Mouse (Mus musculus): ENCODE measurements around the gene Fbxo34. TPM values are rescaled to one million over a fixed set of nuclear protein-coding genes. Genes with fewer than 3 reads are reported as not detected.
"Not testable (repeated sequence)": the region's sequence is repeated elsewhere in the genome, so short reads cannot be mapped to it uniquely, and the experiment has no call there.

Gene Fbxo34
- 19.0 and 24.6 TPM in 2 replicates for total RNA-seq (2017)

DNA sequence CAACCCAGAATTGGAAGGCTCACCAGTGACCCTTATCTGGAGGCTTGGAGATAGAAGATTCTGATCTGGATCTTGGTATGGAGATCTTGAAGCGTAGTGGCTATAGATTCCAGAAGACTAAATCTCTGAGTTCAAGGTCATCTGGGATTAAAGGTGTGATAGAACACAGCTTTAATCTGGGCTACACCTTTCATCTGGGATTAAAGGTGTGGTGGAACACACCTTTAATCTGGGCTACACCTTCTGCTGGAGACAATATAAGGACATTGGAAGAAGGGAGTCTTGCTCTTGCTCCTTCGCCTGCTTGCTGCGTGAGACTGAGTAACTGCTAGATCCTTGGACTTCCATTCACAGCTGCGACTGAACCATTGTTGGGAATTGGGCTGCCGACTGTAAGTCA lies at the start of gene Fbxo34:
Gene Fbxo34, plus strand, starts transcription at position 301 of the 400 bp plus-strand sequence.
- not testable (repeated sequence) for ATAC-seq (ENCODE audit: extremely low read depth, insufficient number of reproducible peaks, low FRiP score, poor library complexity, severe bottlenecking)

DNA sequence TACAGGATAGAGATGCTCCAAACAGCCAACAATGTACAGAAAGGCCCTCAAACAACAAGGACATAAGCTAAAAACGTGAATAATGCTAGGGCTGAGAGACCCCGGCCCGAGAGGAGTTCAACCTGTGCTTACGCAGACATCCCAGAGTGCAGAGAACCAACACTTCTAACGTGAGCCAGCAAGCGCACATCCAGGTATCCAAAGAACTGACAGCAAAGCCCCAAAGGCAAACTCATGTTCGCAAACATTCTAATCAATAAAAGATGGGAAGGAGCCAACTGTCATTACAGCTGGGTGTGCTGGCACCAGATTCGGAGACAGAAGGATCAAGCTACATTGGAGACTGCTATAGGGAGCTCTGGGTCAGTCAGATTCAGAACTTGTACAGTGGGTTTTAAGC lies 47.5 kb upstream of the Fbxo34 start:
- ATAC-seq (ENCODE audit: extremely low read depth, insufficient number of reproducible peaks, low FRiP score, poor library complexity, severe bottlenecking), result no peak

DNA sequence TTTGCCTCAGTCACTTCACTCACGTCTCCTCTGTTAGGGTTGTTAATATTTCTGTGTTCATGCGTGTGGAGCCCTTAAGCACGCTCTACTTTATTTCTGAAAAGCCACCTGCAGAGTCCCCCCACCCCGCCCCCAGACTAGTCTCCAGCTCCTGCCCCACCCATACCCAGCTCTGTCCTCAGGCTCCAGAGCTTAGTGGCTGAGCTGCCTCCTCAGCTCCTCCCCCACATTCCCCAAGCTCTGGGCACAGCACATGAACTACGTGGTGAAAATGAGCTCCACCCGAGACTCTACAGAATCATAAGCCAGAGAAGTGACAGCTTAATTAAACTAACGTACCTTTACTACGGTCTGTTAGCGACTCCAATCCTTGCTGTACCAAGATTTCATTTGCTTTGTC lies 44.2 kb upstream of the Fbxo34 start:
- ATAC-seq (ENCODE audit: extremely low read depth, insufficient number of reproducible peaks, low FRiP score, poor library complexity, severe bottlenecking), result no peak

DNA sequence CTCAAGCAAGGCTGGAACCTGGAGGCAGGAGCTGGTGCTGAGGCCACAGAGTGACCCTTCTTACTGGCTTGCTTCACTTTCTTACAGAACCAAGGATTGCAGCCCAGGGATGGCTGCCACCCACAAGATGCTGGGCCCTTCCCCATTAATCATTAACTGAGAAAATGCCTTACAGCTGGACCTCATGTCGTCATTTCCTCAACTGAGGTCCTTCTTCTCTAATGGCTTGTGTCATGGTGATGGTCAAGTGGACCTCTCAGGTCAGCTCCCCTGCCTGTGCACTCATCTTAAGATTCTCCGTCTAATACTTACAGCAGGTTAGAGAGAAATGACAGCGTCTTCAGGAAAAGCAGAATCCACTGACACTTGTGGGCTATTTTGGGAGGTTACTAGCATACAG lies 32.9 kb upstream of the Fbxo34 start:
- no peak for ATAC-seq (ENCODE audit: extremely low read depth, insufficient number of reproducible peaks, low FRiP score, poor library complexity, severe bottlenecking)

DNA sequence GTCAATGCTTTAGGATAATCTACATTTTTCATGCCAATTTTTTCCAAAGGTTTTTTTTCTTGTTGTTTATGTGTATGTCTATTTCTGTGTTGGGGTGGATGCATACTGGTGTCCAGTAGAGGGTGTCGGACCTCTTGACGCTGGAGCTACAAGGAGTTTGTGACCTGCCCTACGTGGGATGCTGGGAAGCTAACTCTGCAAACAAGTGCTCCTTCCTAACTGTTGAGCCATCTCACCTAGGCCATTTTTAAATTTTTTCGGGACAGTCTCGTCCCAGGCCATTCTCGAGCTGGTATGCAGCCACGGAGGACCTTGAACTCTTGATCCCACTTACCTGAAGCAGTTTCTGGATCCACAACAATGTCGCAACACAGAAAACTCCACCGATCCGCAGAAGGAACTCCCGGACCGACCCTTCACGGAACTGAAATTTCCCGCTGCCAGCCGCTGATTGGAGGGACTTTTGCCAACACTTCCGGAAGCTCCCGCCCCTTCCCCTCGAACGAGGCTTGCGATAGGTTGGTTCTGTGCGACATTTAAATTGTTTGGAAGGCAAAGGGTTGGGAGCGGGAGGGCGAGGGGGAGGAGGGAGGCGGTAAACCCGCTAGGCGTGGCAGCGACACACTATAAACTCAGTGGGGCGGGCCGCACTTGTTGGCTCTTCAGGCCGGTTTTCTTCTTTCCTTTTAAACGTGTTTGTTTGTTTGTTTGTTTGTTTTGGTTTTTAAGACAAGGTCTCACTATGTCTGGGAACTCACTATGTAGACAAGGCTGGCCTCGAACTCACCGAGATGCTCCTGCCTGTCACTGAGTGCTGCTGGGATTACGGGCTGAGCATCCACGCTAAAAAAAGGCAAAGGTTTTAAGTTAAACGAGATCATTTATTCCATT lies 32.2 kb upstream of the Fbxo34 start, which contains the start of gene Dlgap5:
Gene Dlgap5, minus strand, starts transcription at position 633 of the 891 bp plus-strand sequence.
- ATAC-seq (ENCODE audit: extremely low read depth, insufficient number of reproducible peaks, low FRiP score, poor library complexity, severe bottlenecking), result peak; percentile 95

DNA sequence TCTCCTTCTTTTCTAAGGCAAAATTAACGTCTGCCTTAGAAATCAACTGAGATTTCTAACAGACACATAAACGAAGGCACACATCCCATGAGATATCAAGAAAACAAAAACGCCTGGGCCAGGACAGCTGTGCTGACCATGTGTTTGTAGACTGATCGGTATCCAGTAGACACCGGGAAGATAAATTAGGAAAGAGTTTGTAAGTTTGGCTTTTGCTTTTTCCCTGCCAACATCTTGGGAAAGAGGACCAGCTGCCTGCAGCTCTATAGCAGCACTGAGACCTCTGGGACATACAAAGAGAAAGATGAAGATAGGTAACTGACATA lies 31.6 kb upstream of the Fbxo34 start:
- no peak for ATAC-seq (ENCODE audit: extremely low read depth, insufficient number of reproducible peaks, low FRiP score, poor library complexity, severe bottlenecking)

DNA sequence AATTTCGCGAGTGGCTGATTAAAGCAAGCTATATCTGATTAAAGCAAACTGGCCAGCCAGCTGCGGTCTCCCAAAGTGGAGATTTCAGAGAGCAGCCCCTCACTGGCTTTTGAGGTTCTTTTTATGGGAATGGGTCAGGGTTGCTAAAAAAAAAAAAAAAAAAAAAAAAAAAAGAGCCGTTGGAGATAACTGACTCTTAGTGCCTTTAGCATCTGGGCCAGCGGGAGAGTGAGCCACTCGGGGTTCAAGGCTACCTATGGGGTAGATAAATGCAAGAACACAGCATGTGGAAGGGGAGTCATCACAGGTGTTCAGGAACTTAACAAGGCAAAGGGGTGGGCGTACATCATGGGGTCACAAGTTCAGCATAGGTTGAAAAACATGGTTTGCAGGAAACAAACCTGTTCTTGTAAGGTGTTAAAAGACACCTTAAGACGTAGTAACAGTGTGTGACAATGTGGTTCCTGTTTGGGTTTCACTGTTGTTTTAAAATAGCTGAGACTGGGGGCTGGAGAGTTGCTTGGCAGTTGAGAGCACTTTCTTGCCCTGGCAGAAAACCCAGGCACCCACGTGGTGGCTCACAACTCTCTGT lies 31.1 kb upstream of the Fbxo34 start:
- no peak for ATAC-seq (ENCODE audit: extremely low read depth, insufficient number of reproducible peaks, low FRiP score, poor library complexity, severe bottlenecking)

GRCm38 (mm10) chr14:47419723-47420276 lies 30.4 kb upstream of the Fbxo34 start:
- ATAC-seq (ENCODE audit: extremely low read depth, insufficient number of reproducible peaks, low FRiP score, poor library complexity, severe bottlenecking), result no peak

DNA sequence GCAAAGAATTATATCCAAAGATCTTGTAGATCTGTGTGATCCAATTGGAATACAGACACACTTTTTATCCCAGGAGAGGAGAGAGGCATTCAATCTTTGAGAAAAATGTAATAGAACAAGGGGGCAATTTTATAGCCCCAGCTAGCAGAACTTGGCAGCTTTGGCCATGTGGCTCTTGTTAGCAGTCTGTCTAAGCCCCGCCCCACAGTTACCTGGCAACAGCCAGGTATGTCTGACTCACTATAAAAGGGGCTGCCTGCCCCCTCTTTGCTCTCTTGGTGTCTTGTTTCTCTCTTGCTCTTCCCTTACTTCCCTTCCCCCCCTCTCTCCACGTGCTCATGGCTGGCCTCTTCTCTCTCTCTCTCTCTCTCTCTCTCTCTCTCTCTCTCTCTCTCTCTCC lies 28.6 kb upstream of the Fbxo34 start:
- no peak for ATAC-seq (ENCODE audit: extremely low read depth, insufficient number of reproducible peaks, low FRiP score, poor library complexity, severe bottlenecking)

GRCm38 (mm10) chr14:47422466-47422865 lies 27.8 kb upstream of the Fbxo34 start:
- no peak for ATAC-seq (ENCODE audit: extremely low read depth, insufficient number of reproducible peaks, low FRiP score, poor library complexity, severe bottlenecking)

DNA sequence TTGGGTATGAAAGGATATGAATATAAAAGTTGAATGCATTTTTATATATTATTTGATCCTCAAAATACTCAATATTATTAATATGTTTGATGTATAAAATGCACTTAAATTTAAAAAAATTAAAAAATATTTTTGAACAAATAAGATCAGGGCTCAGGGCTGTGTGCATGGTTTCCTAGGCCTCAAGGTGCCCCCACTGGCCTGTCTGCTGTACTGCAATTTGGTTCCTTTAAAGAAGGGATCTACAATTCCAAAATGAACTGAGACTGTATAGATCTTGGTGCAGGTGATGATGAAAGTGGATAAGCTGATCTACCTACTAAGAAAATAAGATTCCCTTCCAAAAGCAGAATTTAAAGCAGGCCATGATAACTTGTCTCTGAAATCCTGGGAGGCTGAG lies 17.2 kb upstream of the Fbxo34 start:
- ATAC-seq (ENCODE audit: extremely low read depth, insufficient number of reproducible peaks, low FRiP score, poor library complexity, severe bottlenecking), result 0 out of 2 replicates have a peak, but pooled peaks have one; percentile 44

DNA sequence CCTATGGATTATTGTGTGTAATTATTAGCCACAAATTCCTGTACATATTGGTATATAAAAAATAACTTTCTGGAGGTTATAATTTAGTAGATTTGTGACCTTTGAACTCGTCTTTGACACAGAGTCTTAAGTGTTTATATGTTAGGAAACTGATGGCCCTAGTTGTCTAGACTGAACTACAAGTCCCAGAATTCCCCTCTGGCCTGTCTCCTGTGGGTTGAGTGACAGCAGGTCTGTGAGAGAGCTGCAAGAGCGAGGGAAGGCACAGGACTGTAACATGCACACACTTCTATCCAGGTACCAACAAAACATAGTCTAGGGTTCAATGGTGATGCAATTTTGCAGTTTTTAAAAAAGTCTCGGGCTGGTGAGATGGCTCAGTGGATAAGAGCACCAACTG lies 11.3 kb upstream of the Fbxo34 start:
- ATAC-seq (ENCODE audit: extremely low read depth, insufficient number of reproducible peaks, low FRiP score, poor library complexity, severe bottlenecking), result no peak

GRCm38 (mm10) chr14:47444907-47445306 lies 5.3 kb upstream of the Fbxo34 start:
- no peak for ATAC-seq (ENCODE audit: extremely low read depth, insufficient number of reproducible peaks, low FRiP score, poor library complexity, severe bottlenecking)

DNA sequence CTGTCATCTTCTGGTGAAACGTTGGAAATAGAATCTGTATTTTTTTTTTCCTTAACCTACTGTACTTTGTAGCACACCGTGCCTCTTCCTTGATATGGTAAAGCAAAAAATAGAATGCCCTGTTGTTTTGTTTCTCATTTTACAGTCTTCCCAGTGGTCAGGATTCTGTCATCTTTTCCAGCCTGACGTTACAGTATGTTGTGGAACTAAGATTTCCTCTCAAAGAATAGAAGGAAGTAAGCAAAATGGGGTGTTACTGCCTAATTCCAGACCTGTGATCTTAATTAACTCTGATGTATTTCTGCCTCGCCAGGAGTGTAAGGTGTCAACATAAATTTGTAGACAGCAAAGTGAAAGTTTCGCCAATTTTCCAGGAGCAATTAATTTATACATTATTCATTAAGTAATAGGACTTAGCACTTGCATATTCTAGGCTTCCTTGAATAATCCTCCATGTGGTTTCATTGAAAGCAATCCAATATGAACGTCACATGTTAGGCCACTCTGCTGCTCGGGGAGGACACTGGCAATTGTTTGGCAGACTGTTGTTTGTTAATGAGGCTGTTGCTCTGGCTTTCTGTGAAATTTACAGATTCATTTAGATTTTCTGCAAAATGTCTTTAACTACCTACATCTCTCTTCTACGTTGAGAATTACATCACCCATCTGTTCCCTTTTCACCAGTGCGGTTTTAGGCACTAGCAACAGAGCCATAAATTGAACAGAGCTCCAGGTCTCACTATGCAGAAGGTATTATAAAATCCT lies 4.7 kb upstream of the Fbxo34 start:
- ATAC-seq (ENCODE audit: extremely low read depth, insufficient number of reproducible peaks, low FRiP score, poor library complexity, severe bottlenecking), result no peak

- no peak for ATAC-seq (ENCODE audit: extremely low read depth, insufficient number of reproducible peaks, low FRiP score, poor library complexity, severe bottlenecking)
These were observed 9.3 kb downstream of the Fbxo34 start for GRCm38 (mm10) chr14:47459556-47459955.

- no peak for ATAC-seq (ENCODE audit: extremely low read depth, insufficient number of reproducible peaks, low FRiP score, poor library complexity, severe bottlenecking)
These were observed 11.8 kb downstream of the Fbxo34 start for GRCm38 (mm10) chr14:47461997-47462396.

DNA sequence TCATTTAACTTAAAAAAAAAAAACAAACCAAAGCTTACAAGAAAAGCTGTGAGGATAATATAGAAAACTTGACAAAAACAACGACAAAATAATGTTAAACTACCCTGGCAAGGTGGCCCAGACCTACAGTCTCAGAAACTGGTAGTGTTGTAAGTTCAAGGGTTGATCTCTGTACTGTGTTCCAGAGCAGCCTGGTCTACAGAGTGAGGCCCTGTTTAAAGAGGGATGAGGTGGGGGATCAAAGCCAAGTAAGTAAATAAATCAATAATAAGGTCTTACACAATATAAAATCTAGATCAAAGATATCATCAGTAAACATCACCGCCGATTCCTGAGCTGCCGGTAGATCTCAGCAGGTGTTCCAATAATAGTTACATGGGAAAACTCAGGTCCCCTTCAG lies 12.2 kb downstream of the Fbxo34 start:
- no peak for ATAC-seq (ENCODE audit: extremely low read depth, insufficient number of reproducible peaks, low FRiP score, poor library complexity, severe bottlenecking)

GRCm38 (mm10) chr14:47462877-47463460 lies 12.7 kb downstream of the Fbxo34 start:
- ATAC-seq (ENCODE audit: extremely low read depth, insufficient number of reproducible peaks, low FRiP score, poor library complexity, severe bottlenecking), result no peak

DNA sequence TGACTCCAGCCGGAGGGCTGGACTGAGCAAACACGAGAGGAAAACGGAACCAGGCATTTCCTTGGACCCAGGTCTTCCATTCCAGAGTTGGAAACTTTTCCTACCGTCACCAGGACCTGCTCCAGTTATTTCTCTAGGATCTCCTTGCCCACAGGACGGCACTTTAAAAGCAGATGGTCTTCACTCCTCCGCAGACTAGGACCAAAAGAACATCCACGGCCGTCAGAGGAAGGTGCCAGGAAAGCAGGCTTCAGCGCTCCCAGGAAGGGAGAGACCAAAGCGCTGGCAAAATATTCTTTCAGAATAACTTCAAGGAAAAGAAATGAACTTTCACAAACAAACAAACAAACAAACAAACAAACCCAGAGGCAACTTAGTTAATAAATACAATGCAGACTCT lies 14.2 kb downstream of the Fbxo34 start:
- no peak for ATAC-seq (ENCODE audit: extremely low read depth, insufficient number of reproducible peaks, low FRiP score, poor library complexity, severe bottlenecking)

Data from neutrophil, adult 5-6 weeks (primary cell).